Mouse (Mus musculus) testis, adult 2 months (tissue): ENCODE data around the gene Olfr1354. TPM values are rescaled to one million over a fixed set of nuclear protein-coding genes. Genes with fewer than 3 reads are reported as not detected.
"Not testable (repeated sequence)": the region's sequence is repeated elsewhere in the genome, so short reads cannot be mapped to it uniquely, and the experiment has no call there.

ENCODE experiments used
- H3K27ac ChIP-seq: fragments of 200-500 bp; 2 replicates; pipeline ENCODE4 v1.5.1; 2012; ENCODE audit warnings: low read depth, low read length; ENCODE audit not compliant: control insufficient read depth, insufficient read depth
- H3K27me3 ChIP-seq: fragments of 200-500 bp; 2 replicates; pipeline ENCODE4 v1.6.1; 2012; ENCODE audit warnings: mild to moderate bottlenecking, low read length, moderate library complexity; ENCODE audit not compliant: control insufficient read depth, insufficient read depth
- H3K36me3 ChIP-seq: fragments of 200-500 bp; 2 replicates; pipeline ENCODE4 v1.6.1; 2012; ENCODE audit warnings: mild to moderate bottlenecking, low read length; ENCODE audit not compliant: control insufficient read depth, insufficient read depth
- H3K4me1 ChIP-seq: fragments of 200-500 bp; 2 replicates; pipeline ENCODE4 v1.6.1; 2012; ENCODE audit warnings: low read length; ENCODE audit not compliant: control insufficient read depth, insufficient read depth
- H3K4me3 ChIP-seq: fragments of 200-500 bp; 2 replicates; pipeline ENCODE4 v1.5.1; 2012; ENCODE audit warnings: low read depth, mild to moderate bottlenecking, low read length, moderate library complexity, mixed read lengths; ENCODE audit not compliant: control insufficient read depth
- CTCF ChIP-seq: fragments of 200-500 bp; IDR thresholded peaks from 2 replicates; pipeline ENCODE4 v1.5.1; 2012; ENCODE audit warnings: low read depth, mild to moderate bottlenecking, inconsistent platforms, low read length, moderate library complexity; ENCODE audit not compliant: control insufficient read depth, insufficient read depth, insufficient replicate concordance
- POLR2A ChIP-seq: fragments of 200-500 bp; IDR thresholded peaks from 2 replicates; pipeline ENCODE4 v1.6.1; 2012; ENCODE audit warnings: low read depth, mild to moderate bottlenecking, inconsistent platforms, low read length, moderate library complexity; ENCODE audit not compliant: control insufficient read depth
- polyA plus RNA-seq: library from polyadenylated mRNA; depleted of rRNA; stranded (reverse); fragments of >200 nt; gene quantifications from 2 replicates; pipeline ENCODE4 v1.2.3, GENCODE M21; 2012; rRNA removed

Olfr1354 gene
- not detected in 2 replicates for polyA plus RNA-seq

- H3K27me3 ChIP-seq, H3K36me3 ChIP-seq, H3K27ac ChIP-seq, H3K4me3 ChIP-seq, H3K4me1 ChIP-seq: not testable (repeated sequence)
Observed at GRCm38 (mm10) chr10:78912871-78913270, at the start of gene Olfr1354. Olfr1354 (plus strand) TSS chr10:78913171.

GRCm38 (mm10) chr10:78875240-78875639 is 37.7 kb upstream of the Olfr1354 start, which contains the start of gene Olfr1355:
Olfr1355 (plus strand) TSS chr10:78875540.
- no peaks in the 10 kb centered on the region for H3K27me3 ChIP-seq

DNA sequence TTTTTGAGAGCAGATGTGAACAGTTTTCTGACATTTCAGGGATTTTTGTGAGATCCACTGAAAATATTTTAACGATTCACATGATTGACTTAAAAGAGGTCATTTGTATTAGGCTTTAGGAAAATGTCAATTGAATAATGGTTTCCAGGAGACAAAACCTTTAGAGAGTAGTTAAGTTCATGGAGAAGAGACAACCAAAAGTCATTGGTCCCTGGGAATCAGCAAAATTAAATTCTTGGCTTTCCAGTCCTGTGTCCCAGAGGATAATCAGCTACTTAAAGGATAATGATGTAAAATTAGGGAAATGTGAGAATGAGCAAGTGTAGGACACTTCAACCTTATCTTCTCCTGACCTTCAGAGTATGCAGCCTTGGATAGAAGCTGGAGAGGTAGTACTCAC is 37.4 kb downstream of the Olfr1354 start, which contains the start of gene Olfr8:
TSS of gene Olfr8 (plus strand) at position 301 of the 400 bp plus-strand sequence.
- H3K4me1 ChIP-seq, H3K36me3 ChIP-seq, H3K4me3 ChIP-seq, H3K27me3 ChIP-seq, H3K27ac ChIP-seq: not testable (repeated sequence)

More at GRCm38 (mm10) chr10:78875240-78875639, 37.7 kb upstream of the Olfr1354 start, which contains the start of gene Olfr1355:
- Histone ChIP-seq H3K27ac (no peak within 1 kb of the TSS), H3K36me3 (no peaks in the 10 kb centered on the region), H3K4me1 (no peaks in the 10 kb centered on the region), H3K4me3 (no peak within 1 kb of the TSS)
- no peak for TF ChIP-seq CTCF
- no peak for TF ChIP-seq POLR2A

DNA sequence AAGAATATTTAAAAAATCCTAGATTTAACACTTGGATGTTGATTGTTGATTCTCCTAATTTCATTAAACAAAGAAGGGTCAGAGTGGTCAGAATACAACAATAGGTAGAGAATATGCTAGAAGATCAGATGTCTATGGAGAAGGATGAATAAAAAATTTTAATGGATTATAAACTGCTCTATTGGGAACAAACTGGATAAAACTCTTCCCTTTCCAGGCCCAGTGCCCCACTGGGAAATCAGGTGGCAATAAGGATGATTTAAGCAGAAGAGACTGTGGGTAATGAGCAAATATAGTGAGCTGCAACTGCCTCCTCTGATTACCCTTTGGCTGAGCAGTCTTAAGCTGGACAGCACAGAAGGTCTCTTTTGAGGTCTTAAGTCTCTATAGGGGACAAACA is 50.0 kb downstream of the Olfr1354 start, which contains the start of gene Olfr1353:
TSS of gene Olfr1353 (plus strand) at position 301 of the 400 bp plus-strand sequence.
- not testable (repeated sequence) for H3K27me3 ChIP-seq, H3K4me1 ChIP-seq, H3K4me3 ChIP-seq, H3K27ac ChIP-seq, H3K36me3 ChIP-seq

Other genes starting within 250 kb of the Olfr1354 start
- gene Casp14, start 194.9 kb upstream of the Olfr1354 start, polyA plus RNA-seq: not detected in 2 replicates
- 93.9 and 119 TPM in 2 replicates for gene Ccdc105, start 160.1 kb upstream of the Olfr1354 start, polyA plus RNA-seq
- 0.65 and 0.85 TPM in 2 replicates for gene Slc1a6, start 132.7 kb upstream of the Olfr1354 start, polyA plus RNA-seq
- gene Olfr1356, start 61.0 kb upstream of the Olfr1354 start, polyA plus RNA-seq: not detected in 2 replicates
- not detected in 2 replicates for gene Olfr1355, start 37.6 kb upstream of the Olfr1354 start, polyA plus RNA-seq
- not detected in 2 replicates for gene Olfr8, start 37.5 kb downstream of the Olfr1354 start, polyA plus RNA-seq
- not detected in 2 replicates for gene Olfr1353, start 50.1 kb downstream of the Olfr1354 start, polyA plus RNA-seq
- gene Olfr1352, start 67.9 kb downstream of the Olfr1354 start, polyA plus RNA-seq: not detected in 2 replicates
- gene Olfr1351, start 99.3 kb downstream of the Olfr1354 start, polyA plus RNA-seq: not detected in 2 replicates
- gene Olfr57, start 115.6 kb downstream of the Olfr1354 start, polyA plus RNA-seq: 0.12 and 0.19 TPM in 2 replicates
- gene 2610008E11Rik, start 184.4 kb downstream of the Olfr1354 start, polyA plus RNA-seq: 0.64 and 0.86 TPM in 2 replicates
- gene Vmn2r80, start 235.6 kb downstream of the Olfr1354 start, polyA plus RNA-seq: not detected in 2 replicates